23 mouse cellular contexts compared by ENCODE assay signal in the genomic region with DNA sequence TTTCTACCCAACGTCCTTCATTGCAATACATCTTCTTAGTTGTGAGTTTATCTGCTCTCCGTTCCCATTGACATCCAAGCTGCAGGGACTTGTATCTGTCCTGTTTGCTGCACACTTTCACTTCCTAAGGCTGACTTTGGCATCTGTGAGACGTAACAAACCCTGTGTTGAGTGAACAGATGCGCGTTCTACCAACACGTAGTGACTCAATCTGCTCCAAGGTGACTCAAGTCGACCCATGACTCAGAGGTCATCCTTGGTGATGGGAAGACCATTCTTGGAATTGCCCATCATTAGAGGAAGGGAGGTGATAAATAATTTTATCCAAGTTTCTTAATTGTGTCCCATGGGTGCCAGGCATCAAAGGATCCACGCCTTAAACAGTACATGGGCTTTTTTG.
"Had no signal": no experiment of that assay in that cellular context is flagged by ENCODE, and none has a peak within 500 bp of the region (broad histone marks: within the 10 kb centered on the region; RNA-seq: fewer than 3 reads in every experiment).

No protein-coding gene starts in this region.

- H3K4me2 ChIP-seq: limb, embryonic 13.5 days; liver, embryonic 12.5 days; liver, embryonic 15.5 days; lung, embryonic 15.5 days; midbrain, embryonic 15.5 days; neural tube, embryonic 13.5 days; stomach, embryonic 15.5 days had no signal

- H3K4me3 ChIP-seq: layer of hippocampus, adult 2 months; limb, embryonic 10.5 days; limb, embryonic 13.5 days; liver, embryonic 12.5 days; liver, embryonic 15.5 days; lung, embryonic 15.5 days; megakaryocyte, embryonic 14.5 days; midbrain, embryonic 10.5 days; midbrain, embryonic 15.5 days; neural tube, embryonic 13.5 days; stomach, embryonic 15.5 days had no signal

- H3K9me3 ChIP-seq: limb, embryonic 10.5 days; limb, embryonic 13.5 days; liver, embryonic 12.5 days; liver, embryonic 15.5 days; lung, embryonic 15.5 days; midbrain, embryonic 10.5 days; midbrain, embryonic 15.5 days; neural tube, embryonic 13.5 days; stomach, embryonic 15.5 days had no signal

- H3K4me1 ChIP-seq: liver, embryonic 12.5 days; liver, embryonic 15.5 days; megakaryocyte, embryonic 14.5 days; midbrain, embryonic 10.5 days; midbrain, embryonic 15.5 days; neural tube, embryonic 13.5 days; stomach, embryonic 15.5 days had no signal

- DNase-seq: kidney, adult 2 months; kidney, postnatal 25 days; layer of hippocampus, adult 9-11 months; liver; lung, adult 18-20 months; lung, postnatal 10 days; lung, postnatal 36 days; retina, postnatal 1 day; right cerebral cortex, postnatal 25 days; spleen, adult 18-20 months; thymus, postnatal 25 days had no signal

- H3K36me3 ChIP-seq: limb, embryonic 10.5 days; limb, embryonic 13.5 days; liver, embryonic 12.5 days; liver, embryonic 15.5 days; lung, embryonic 15.5 days; midbrain, embryonic 10.5 days; midbrain, embryonic 15.5 days; neural tube, embryonic 13.5 days; stomach, embryonic 15.5 days had no signal

- H3K27ac ChIP-seq: kidney, postnatal 0 days; layer of hippocampus, adult 2 months; limb, embryonic 10.5 days; limb, embryonic 13.5 days; liver, embryonic 12.5 days; liver, embryonic 15.5 days; lung, embryonic 15.5 days; midbrain, embryonic 10.5 days; midbrain, embryonic 15.5 days; neural tube, embryonic 13.5 days; stomach, embryonic 15.5 days had no signal

- H3K27me3 ChIP-seq: limb, embryonic 13.5 days; liver, embryonic 12.5 days; liver, embryonic 15.5 days; lung, embryonic 15.5 days; megakaryocyte, embryonic 14.5 days; midbrain, embryonic 15.5 days; neural tube, embryonic 13.5 days; stomach, embryonic 15.5 days had no signal

- H3K9ac ChIP-seq: limb, embryonic 13.5 days; liver, embryonic 12.5 days; liver, embryonic 15.5 days; lung, embryonic 15.5 days; midbrain, embryonic 15.5 days; neural tube, embryonic 13.5 days; stomach, embryonic 15.5 days had no signal
